Mouse (Mus musculus): ENCODE data around the gene Cep78.

DNA sequence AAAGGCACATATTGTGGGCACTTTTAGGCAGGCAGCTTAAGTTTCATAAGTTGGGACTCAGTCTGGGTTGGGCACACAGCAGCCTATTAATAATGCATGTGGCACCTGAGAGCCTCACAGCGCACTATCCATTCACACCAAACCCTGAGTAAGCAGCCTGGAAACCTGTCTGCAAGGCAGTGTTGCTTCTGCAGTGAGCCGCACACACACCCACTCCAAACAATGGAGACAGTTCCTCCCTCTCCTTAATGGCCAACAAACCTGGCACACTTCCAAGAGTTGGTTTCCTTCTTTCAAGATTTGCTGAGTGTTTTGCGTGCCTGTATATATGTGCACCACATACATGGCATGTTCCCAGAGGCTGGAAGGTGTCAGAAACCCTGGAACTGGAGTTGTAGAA, 34.6 kb downstream of the Cep78 start:
- TF ChIP-seq POLR2A (IDR thresholded peaks at IDR 0.05; ENCODE audit: low read depth, low read length) (no peak), CTCF (IDR thresholded peaks at IDR 0.05; ENCODE audit: extremely low read depth, insufficient read depth, insufficient read length, insufficient replicate concordance) (no peak)
